Mouse (Mus musculus) right cerebral cortex, adult 2 months (tissue): ENCODE data around the gene Gm17455.

ENCODE experiments used
- DNase-seq, 2 experiments: peaks; one replicate each; pipeline ENCODE4 v3.0.0; 2021 to 2022; ENCODE audit warnings: low spot score in 2 of 2

The Gm17455 gene

GRCm38 (mm10) chr10:60373937-60374578 is 25.5 kb upstream of the Gm17455 start:
- peak in 1 of 2 experiments; percentile 25 for DNase-seq

GRCm38 (mm10) chr10:60376704-60377103 is 22.8 kb upstream of the Gm17455 start:
- no peak for DNase-seq

- no peak for DNase-seq
Observed at GRCm38 (mm10) chr10:60379419-60379957, 20.0 kb upstream of the Gm17455 start.

- DNase-seq, result no peak
Observed at GRCm38 (mm10) chr10:60380229-60380628, 19.3 kb upstream of the Gm17455 start.

- DNase-seq, result no peak
Observed at GRCm38 (mm10) chr10:60381142-60381925, 18.2 kb upstream of the Gm17455 start.

- DNase-seq, result no peak
Observed at GRCm38 (mm10) chr10:60388332-60388731, 11.2 kb upstream of the Gm17455 start.

GRCm38 (mm10) chr10:60389447-60389865 is 10.1 kb upstream of the Gm17455 start:
- DNase-seq, result no peak

- DNase-seq, result no peak
Observed at GRCm38 (mm10) chr10:60390177-60390903, 9.2 kb upstream of the Gm17455 start.

GRCm38 (mm10) chr10:60390904-60391420 is 8.6 kb upstream of the Gm17455 start:
- DNase-seq, result no peak

- DNase-seq, result no peak
Observed at GRCm38 (mm10) chr10:60391661-60392060, 7.9 kb upstream of the Gm17455 start.

- peak; percentile 47 to 57 for DNase-seq
Observed at GRCm38 (mm10) chr10:60394936-60395335, 4.6 kb upstream of the Gm17455 start.

- DNase-seq, result no peak
Observed at GRCm38 (mm10) chr10:60395605-60396004, 3.9 kb upstream of the Gm17455 start.

GRCm38 (mm10) chr10:60398051-60398814 is 1.3 kb upstream of the Gm17455 start:
- no peak for DNase-seq

GRCm38 (mm10) chr10:60400507-60401295 is 1.2 kb downstream of the Gm17455 start:
- no peak for DNase-seq

GRCm38 (mm10) chr10:60405460-60406177 is 6.1 kb downstream of the Gm17455 start:
- peak; percentile 41 to 42 for DNase-seq

- DNase-seq, result peak; percentile 71 to 76
Observed at GRCm38 (mm10) chr10:60407831-60408230, 8.3 kb downstream of the Gm17455 start.

GRCm38 (mm10) chr10:60411794-60412193 is 12.3 kb downstream of the Gm17455 start:
- DNase-seq, result no peak

- DNase-seq, result no peak
Observed at GRCm38 (mm10) chr10:60413756-60414155, 14.2 kb downstream of the Gm17455 start.

GRCm38 (mm10) chr10:60417041-60417440 is 17.5 kb downstream of the Gm17455 start:
- DNase-seq, result no peak

GRCm38 (mm10) chr10:60418137-60418536 is 18.6 kb downstream of the Gm17455 start:
- DNase-seq, result peak; percentile 72 to 80
